Mouse (Mus musculus) neural tube, embryonic 11.5 days (tissue): Measurements from ENCODE around the gene P3h3. TPM values are rescaled to one million over a fixed set of nuclear protein-coding genes. Genes with fewer than 3 reads are reported as not detected.

Experiments used
- ATAC-seq: fragments of 200-750 bp; cut with Nextera tagmentation; 2 replicates; pipeline ENCODE4 v1.8.0; 2017; ENCODE audit warnings: moderate number of reproducible peaks, mild to moderate bottlenecking, moderate TSS enrichment, moderate library complexity; ENCODE audit not compliant: insufficient read depth, low FRiP score, low TSS enrichment
- DNase-seq: peaks from one replicate; pipeline ENCODE4 v3.0.0-alpha.2; 2015; ENCODE audit warnings: low spot score
- H3K27ac ChIP-seq: fragments of 300-500 bp; sonication (generic); 2 replicates; pipeline ENCODE4 v1.5.1; 2014; ENCODE audit warnings: low read depth, mild to moderate bottlenecking, low read length
- H3K27me3 ChIP-seq: fragments of 300-500 bp; sonication (generic); 2 replicates; pipeline ENCODE4 v1.6.1; 2014; ENCODE audit warnings: mild to moderate bottlenecking, low read length, mixed read lengths; ENCODE audit not compliant: control insufficient read depth, insufficient read depth
- H3K36me3 ChIP-seq: fragments of 300-500 bp; sonication (generic); 2 replicates; pipeline ENCODE4 v1.6.1; 2014; ENCODE audit warnings: mild to moderate bottlenecking, low read length, moderate library complexity, mixed read lengths; ENCODE audit not compliant: control insufficient read depth, insufficient read depth
- H3K4me1 ChIP-seq: fragments of 300-500 bp; sonication (generic); 2 replicates; pipeline ENCODE4 v1.6.1; 2014; ENCODE audit warnings: low read length, mixed read lengths; ENCODE audit not compliant: control insufficient read depth, insufficient read depth
- H3K4me2 ChIP-seq: fragments of 300-500 bp; sonication (generic); 2 replicates; pipeline ENCODE4 v1.6.1; 2014; ENCODE audit warnings: low read depth, mild to moderate bottlenecking, moderate library complexity
- H3K4me3 ChIP-seq: fragments of 300-500 bp; sonication (generic); 2 replicates; pipeline ENCODE4 v1.5.1; 2014; ENCODE audit warnings: low read depth, low read length
- H3K9ac ChIP-seq: fragments of 300-500 bp; sonication (generic); 2 replicates; pipeline ENCODE4 v1.6.1; 2014; ENCODE audit warnings: mild to moderate bottlenecking, low read length
- H3K9me3 ChIP-seq: fragments of 300-500 bp; sonication (generic); 2 replicates; pipeline ENCODE4 v1.6.1; 2016; ENCODE audit warnings: low read length; ENCODE audit not compliant: control insufficient read depth
- WGBS: fragments of 180-500 bp; shearing (Covaris S2); extraction: QIAGEN DNeasy Blood & Tissue Kit; methylation state at CpG from one replicate; pipeline ENCODE4 v1.1.7; 2014; 5-methylcytosine and 5-hydroxymethylcytosine counted together
- polyA plus RNA-seq: library from polyadenylated mRNA; unstranded; fragments of >200 nt; fragmentation: Nextera tagmentation; extraction: Ambion mirVana; gene quantifications from 2 replicates; pipeline ENCODE4 v1.2.1, GENCODE M21; 2014

The P3h3 gene
- polyA plus RNA-seq, 1 experiment from 2014 or later = 14.6 TPM

DNA sequence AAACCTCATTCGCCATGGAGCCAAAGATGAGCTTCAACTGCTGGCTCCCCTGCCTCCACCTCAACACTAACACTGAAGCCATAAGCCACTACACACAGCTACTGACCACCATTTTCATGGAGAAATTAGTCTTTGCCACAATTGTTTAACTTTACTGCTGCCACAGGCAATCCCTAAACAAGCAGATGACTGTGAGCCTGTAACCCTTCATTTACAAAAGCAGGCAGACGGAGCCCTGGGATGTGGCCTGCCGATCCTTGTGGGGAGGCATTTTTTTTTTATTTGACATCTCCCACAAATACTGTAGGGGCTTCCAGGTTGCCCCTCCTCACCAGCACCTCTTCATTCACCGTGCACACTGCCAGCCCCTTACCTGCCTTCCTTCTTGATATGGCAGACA is 40.9 kb downstream of the P3h3 start:
- DNase-seq (no peak), ATAC-seq (no peak)
- Histone ChIP-seq H3K27ac (no peak overlapping the region), H3K4me2 (no peak overlapping the region), H3K9ac (no peak overlapping the region), H3K9me3 (no peaks in the 10 kb centered on the region), H3K4me1 (no peaks in the 10 kb centered on the region; the same call in 1 of the 2 replicates), H3K27me3 (no peaks in the 10 kb centered on the region), H3K36me3 (peaks cover 30% of the 10 kb centered on the region), H3K4me3 (no peak overlapping the region)
- 83% methylated on average over 4 of the region's 4 CpGs for WGBS

DNA sequence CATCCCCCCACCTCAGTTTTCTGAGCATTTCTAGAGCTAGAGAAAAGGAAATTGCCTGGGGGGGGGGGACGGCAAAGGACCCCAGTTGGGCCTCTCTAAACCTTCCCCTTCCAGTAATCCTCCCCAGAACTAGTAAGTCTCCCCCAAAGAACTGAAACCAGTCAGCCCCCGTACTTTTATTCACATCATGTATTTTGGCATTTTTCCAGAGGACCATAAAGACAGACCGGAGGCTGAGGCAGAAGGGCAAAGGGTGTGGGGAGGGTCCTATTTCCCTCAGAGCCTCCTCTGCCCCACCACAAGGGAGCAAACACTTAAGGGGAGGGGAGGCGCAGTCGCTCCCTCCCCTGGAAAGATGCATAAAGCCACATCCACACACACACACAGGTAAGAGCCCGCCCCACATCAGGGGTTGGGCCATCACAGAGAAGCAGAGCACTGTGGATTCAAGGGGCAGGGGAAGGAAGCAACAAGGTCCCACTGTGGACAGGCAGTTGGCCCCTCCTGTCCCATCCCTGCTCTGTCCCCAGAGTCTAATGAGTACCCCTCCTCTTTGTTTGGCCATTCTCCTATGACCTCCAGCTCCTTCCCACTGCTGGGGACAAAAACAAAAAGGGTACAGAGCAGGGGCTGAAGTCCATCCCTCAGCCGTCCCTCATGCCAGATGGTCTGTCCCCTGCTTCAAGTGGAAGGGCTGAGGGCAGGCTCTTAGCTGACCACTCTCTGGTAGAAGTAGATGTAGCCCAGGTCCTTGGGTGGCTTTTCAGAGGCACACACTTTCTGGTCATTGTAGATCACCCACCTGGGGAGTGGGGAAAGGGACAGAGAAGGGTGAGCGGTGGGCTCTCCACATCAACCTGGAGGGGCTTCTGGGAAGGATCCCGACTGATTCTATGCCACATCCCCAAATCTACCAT is 42.4 kb downstream of the P3h3 start:
- H3K27ac ChIP-seq = no peak overlapping the region
- H3K4me1 ChIP-seq = no peaks in the 10 kb centered on the region; the same call in none of the 2 replicates
- H3K4me2 ChIP-seq = no peak overlapping the region
- 76% methylated on average over 9 of the region's 9 CpGs for WGBS
- ATAC-seq (no peak), DNase-seq (no peak)
- H3K9me3 ChIP-seq = no peaks in the 10 kb centered on the region
- no peaks in the 10 kb centered on the region for H3K27me3 ChIP-seq
- 0 out of 2 replicates have a peak overlapping the region, but pooled peaks have one; percentile 32 for H3K9ac ChIP-seq
- H3K4me3 ChIP-seq = no peak overlapping the region
- H3K36me3 ChIP-seq = peaks cover 27% of the 10 kb centered on the region

DNA sequence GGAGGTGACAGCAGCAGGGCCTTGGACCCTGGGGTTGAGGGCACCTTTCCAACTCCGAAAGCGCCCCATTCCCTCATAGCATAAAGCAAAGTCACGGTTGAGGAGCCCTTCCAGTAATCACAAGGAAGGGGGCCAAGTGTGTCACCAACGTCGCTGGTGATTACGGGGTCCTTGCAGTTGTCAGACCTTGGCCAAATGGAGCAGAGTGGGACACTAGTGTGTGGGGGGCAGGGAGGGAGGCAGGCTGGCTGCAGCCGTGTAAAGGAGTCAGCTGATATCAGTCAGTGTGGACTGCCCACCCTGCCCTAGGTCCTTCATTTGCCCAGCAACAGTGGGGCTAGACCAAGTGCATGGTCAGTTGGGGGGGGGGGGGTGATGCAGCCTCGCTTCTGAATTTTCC is 43.1 kb downstream of the P3h3 start:
- Histone ChIP-seq H3K4me2 (peak overlapping the region; percentile 87), H3K36me3 (peaks cover 20% of the 10 kb centered on the region), H3K4me3 (peak overlapping the region; percentile 67), H3K27ac (no peak overlapping the region; the same call in 1 of the 2 replicates), H3K27me3 (no peaks in the 10 kb centered on the region), H3K4me1 (peaks cover 3% of the 10 kb centered on the region), H3K9ac (peak overlapping the region; percentile 75; the same call in 1 of the 2 replicates), H3K9me3 (no peaks in the 10 kb centered on the region)
- 39% methylated on average over 8 of the region's 8 CpGs for WGBS
- ATAC-seq = peak; percentile 32
- peak; percentile 19 for DNase-seq

DNA sequence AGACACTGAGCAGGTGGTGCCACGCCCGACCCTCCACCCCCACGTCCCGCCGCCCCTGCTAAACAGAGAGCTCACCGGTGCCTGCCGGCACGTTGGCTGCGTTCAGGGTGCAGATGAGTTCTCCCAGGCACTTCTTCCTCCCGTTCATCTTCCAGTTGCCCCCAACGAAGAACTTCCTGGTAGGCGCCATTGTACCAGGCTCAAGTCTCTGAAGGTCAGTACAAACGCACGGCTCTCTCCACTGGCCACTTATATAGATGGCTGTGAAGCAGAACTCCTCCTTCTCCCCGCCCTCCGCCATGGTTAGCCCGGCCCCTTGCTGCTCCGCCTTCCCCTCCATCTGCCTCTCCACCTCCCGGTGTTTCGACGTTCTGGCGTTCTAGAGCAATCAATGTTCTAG is 43.6 kb downstream of the P3h3 start, which contains the start of gene Tpi1:
TSS of gene Tpi1 (minus strand) at position 364 of the 400 bp plus-strand sequence.
- 0% methylated on average over 22 of the region's 22 CpGs for WGBS
- Histone ChIP-seq H3K4me3 (peak within 1 kb of the TSS; percentile 67), H3K4me2 (peak within 1 kb of the TSS; percentile 87), H3K27ac (peak within 1 kb of the TSS; percentile 72), H3K36me3 (peaks cover 17% of the 10 kb centered on the region), H3K4me1 (peaks cover 7% of the 10 kb centered on the region), H3K27me3 (no peaks in the 10 kb centered on the region), H3K9ac (peak within 1 kb of the TSS; percentile 75), H3K9me3 (no peaks in the 10 kb centered on the region)
- peak; percentile 87 for DNase-seq
- peak; percentile 80 for ATAC-seq

DNA sequence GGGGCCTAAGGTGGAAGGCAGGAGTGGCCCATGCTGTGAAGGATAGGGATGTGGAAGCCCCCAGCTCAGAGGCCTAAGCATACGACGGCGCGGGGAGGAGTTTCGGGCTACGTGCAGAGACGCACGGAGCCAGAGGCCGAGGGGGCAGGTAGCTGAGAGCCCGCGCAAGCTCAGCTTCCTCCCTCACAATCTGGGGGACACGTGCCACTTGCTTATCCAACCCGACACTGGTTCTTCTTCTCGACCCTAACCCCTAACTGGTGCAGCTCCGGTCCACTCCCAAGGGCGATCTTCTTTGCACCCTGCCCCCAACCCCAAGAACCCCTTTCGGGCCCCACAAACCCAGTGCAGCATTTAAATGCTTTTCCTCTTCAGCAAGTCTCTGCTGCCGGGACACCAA is 44.1 kb downstream of the P3h3 start:
- DNase-seq (peak; percentile 81), ATAC-seq (peak; percentile 56)
- no peaks in the 10 kb centered on the region for H3K27me3 ChIP-seq
- H3K4me3 ChIP-seq = peak overlapping the region; percentile 67
- under 1% methylated on average over 18 of the region's 18 CpGs for WGBS
- H3K4me1 ChIP-seq = peaks cover 7% of the 10 kb centered on the region
- peak overlapping the region; percentile 72 for H3K27ac ChIP-seq
- H3K9ac ChIP-seq = peak overlapping the region; percentile 75
- peaks cover 16% of the 10 kb centered on the region for H3K36me3 ChIP-seq
- peak overlapping the region; percentile 87 for H3K4me2 ChIP-seq
- no peaks in the 10 kb centered on the region for H3K9me3 ChIP-seq

DNA sequence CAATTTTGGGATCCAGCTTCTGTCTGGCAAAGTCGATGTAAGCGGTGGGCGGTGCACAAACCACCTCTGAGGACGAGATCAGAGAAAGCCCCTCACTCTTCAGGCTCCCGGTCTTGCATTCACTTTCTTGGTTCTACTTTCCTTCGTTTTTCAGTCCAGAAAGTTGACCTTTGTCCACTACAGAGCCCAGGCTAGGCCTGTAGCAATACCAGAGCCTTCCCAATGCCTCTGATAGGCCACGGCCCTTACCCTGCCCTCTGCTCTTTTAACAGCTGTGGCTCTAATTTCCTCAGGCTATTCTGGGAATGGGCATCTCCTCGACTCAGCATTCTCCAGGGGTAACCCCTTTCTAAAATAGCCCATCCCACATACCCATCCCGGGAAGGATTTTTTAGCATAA is 44.7 kb downstream of the P3h3 start:
- ATAC-seq (no peak), DNase-seq (peak; percentile 14)
- Histone ChIP-seq H3K4me2 (peak overlapping the region; percentile 87), H3K9me3 (no peaks in the 10 kb centered on the region), H3K4me1 (peaks cover 7% of the 10 kb centered on the region), H3K27me3 (no peaks in the 10 kb centered on the region), H3K36me3 (peaks cover 10% of the 10 kb centered on the region; the same call in 1 of the 2 replicates), H3K9ac (peak overlapping the region; percentile 75), H3K27ac (peak overlapping the region; percentile 72), H3K4me3 (peak overlapping the region; percentile 67)
- 23% methylated on average over 9 of the region's 9 CpGs for WGBS

DNA sequence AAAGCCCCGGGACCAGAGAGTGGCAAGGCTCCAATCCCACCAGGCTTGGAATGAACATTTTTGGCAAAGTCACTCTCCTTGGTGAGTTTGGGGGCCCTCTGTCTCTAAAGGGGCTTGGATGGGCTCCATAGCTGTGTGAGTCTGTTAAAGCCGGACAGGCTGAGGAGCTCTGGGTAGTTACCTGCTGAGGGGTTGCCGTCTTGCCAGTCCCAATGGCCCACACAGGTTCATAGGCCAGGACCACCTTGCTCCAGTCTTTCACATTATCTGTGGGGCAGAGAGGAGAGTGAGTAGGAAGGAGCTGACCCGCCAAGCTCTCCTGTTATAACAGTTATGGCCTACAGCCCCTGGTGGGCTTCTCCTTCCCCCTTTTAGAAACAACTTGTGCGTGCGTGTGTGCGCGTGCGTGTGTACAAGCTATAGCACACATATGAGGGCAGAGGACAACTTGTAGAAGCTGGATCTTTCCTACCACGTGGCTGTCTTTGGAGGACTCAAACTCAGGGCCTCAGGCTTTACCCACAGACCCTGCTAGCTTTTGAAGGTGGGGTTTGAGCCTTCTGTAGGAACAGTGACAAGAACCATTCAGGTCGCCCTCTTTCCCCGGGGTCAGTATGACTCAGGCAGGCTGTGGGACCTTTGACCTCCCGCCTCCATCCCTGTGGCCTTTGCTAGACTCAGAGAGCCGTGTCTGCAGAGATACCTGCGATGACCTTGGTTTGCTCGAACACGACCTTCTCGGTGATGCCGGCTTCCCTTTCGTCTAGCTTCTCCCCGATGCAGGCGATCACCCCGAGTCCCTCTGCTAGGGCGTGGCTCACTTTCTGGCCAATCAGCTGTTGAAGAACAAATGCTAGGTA is 45.6 kb downstream of the P3h3 start:
- no peaks in the 10 kb centered on the region for H3K9me3 ChIP-seq
- WGBS = 86% methylated on average over 24 of the region's 24 CpGs
- H3K27ac ChIP-seq = no peak overlapping the region
- H3K27me3 ChIP-seq = no peaks in the 10 kb centered on the region
- H3K4me2 ChIP-seq = peak overlapping the region; percentile 87
- H3K9ac ChIP-seq = 0 out of 2 replicates have a peak overlapping the region, but pooled peaks have one; percentile 75
- DNase-seq (no peak), ATAC-seq (no peak)
- peaks cover 8% of the 10 kb centered on the region; the same call in 1 of the 2 replicates for H3K36me3 ChIP-seq
- H3K4me1 ChIP-seq = peaks cover 7% of the 10 kb centered on the region
- H3K4me3 ChIP-seq = peak overlapping the region; percentile 67

DNA sequence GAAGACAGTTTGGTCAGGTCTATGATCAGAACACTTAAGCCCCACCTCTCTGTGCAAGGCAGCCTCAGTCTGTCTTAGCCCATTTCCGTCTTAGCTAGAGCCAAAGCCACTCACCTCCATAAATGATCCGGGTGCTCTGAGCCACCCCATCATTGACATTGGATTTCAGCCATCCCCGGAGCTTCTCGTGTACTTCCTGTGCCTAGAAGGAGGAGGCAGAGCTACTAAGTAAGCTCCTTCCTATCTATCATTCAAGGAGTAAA is 46.2 kb downstream of the P3h3 start:
- ATAC-seq (no peak), DNase-seq (no peak)
- Histone ChIP-seq H3K27me3 (no peaks in the 10 kb centered on the region), H3K27ac (no peak overlapping the region), H3K9me3 (no peaks in the 10 kb centered on the region), H3K4me3 (no peak overlapping the region), H3K4me1 (peaks cover 7% of the 10 kb centered on the region), H3K4me2 (no peak overlapping the region), H3K9ac (no peak overlapping the region), H3K36me3 (peaks cover 7% of the 10 kb centered on the region; the same call in 1 of the 2 replicates)
- 92% methylated on average over 4 of the region's 4 CpGs for WGBS
